Mouse (Mus musculus) brain, adult 2 months (tissue): ENCODE measurements around the gene Olfr341.

Experiments used
- DNase-seq: peaks from one replicate; pipeline ENCODE4 v3.0.0; 2011; ENCODE audit warnings: low read depth, low spot score

Gene Olfr341

GRCm38 (mm10) chr2:36482368-36482767 lies at the start of gene Olfr341:
Olfr341 (minus strand) TSS chr2:36482468.
- DNase-seq: no peak

GRCm38 (mm10) chr2:36524698-36525097 lies 42.4 kb upstream of the Olfr341 start, which contains the start of gene Olfr342:
Olfr342 (plus strand) TSS chr2:36524998.
- no peak for DNase-seq

GRCm38 (mm10) chr2:36473634-36474033 lies 8.6 kb downstream of the Olfr341 start:
- no peak for DNase-seq

- DNase-seq: no peak
Measured at GRCm38 (mm10) chr2:36452287-36452686, 30.0 kb downstream of the Olfr341 start, which contains the start of gene Olfr340. Olfr340 (plus strand) TSS chr2:36452587.
